Mouse (Mus musculus) embryonic facial prominence, embryonic 13.5 days (tissue): ENCODE results near the gene Lamtor1. TPM values are rescaled to one million over a fixed set of nuclear protein-coding genes. Genes with fewer than 3 reads are reported as not detected.

Experiments used
- ATAC-seq: fragments of 200-750 bp; cut with Nextera tagmentation; 2 replicates; pipeline ENCODE4 v1.8.0; 2017; ENCODE audit warnings: low read depth; ENCODE audit not compliant: insufficient number of reproducible peaks, insufficient read depth, low FRiP score, low TSS enrichment
- H3K27ac ChIP-seq: fragments of 300-500 bp; sonication (generic); 2 replicates; pipeline ENCODE4 v1.5.1; 2015; ENCODE audit warnings: moderate library complexity, mild to moderate bottlenecking, inconsistent platforms
- H3K27me3 ChIP-seq: fragments of 300-500 bp; sonication (generic); 2 replicates; pipeline ENCODE4 v1.6.1; 2015; ENCODE audit warnings: mild to moderate bottlenecking, inconsistent platforms
- H3K36me3 ChIP-seq: fragments of 300-500 bp; sonication (generic); 2 replicates; pipeline ENCODE4 v1.6.1; 2015; ENCODE audit warnings: mild to moderate bottlenecking, inconsistent platforms
- H3K4me1 ChIP-seq: fragments of 300-500 bp; sonication (generic); 2 replicates; pipeline ENCODE4 v1.6.1; 2015; ENCODE audit warnings: inconsistent platforms
- H3K4me2 ChIP-seq: fragments of 300-500 bp; sonication (generic); 2 replicates; pipeline ENCODE4 v1.6.1; 2015; ENCODE audit warnings: moderate library complexity, mild to moderate bottlenecking, inconsistent platforms
- H3K4me3 ChIP-seq: fragments of 300-500 bp; sonication (generic); 2 replicates; pipeline ENCODE4 v1.5.1; 2015; ENCODE audit warnings: mild to moderate bottlenecking, inconsistent platforms
- H3K9ac ChIP-seq: fragments of 300-500 bp; sonication (generic); 2 replicates; pipeline ENCODE4 v1.6.1; 2015; ENCODE audit warnings: mild to moderate bottlenecking, inconsistent platforms
- H3K9me3 ChIP-seq: fragments of 300-500 bp; sonication (generic); 2 replicates; pipeline ENCODE4 v1.6.1; 2016; ENCODE audit warnings: inconsistent platforms
- WGBS: fragments of 180-500 bp; shearing (Covaris S2); methylation state at CpG from one replicate; pipeline ENCODE4 v1.1.7; 2015; ENCODE audit warnings: mixed read lengths; 5-methylcytosine and 5-hydroxymethylcytosine counted together
- polyA plus RNA-seq: library from polyadenylated mRNA; unstranded; fragments of >200 nt; fragmentation: Nextera tagmentation; extraction: Ambion mirVana; gene quantifications from 2 replicates; pipeline ENCODE4 v1.2.1, GENCODE M21; 2015

The Lamtor1 gene
- polyA plus RNA-seq, 1 experiment from 2014 or later: 168 TPM

GRCm38 (mm10) chr7:101962829-101963228 lies 57.1 kb downstream of the Lamtor1 start:
- H3K27ac ChIP-seq: no peak overlapping the region
- peaks cover 5% of the 10 kb centered on the region for H3K4me1 ChIP-seq
- no peak overlapping the region for H3K4me3 ChIP-seq
- H3K9me3 ChIP-seq: no peaks in the 10 kb centered on the region
- no peak for ATAC-seq
- H3K9ac ChIP-seq: no peak overlapping the region
- no peaks in the 10 kb centered on the region for H3K36me3 ChIP-seq
- WGBS: 93% methylated on average over 2 of the region's 2 CpGs
- no peak overlapping the region for H3K4me2 ChIP-seq
- no peaks in the 10 kb centered on the region for H3K27me3 ChIP-seq

GRCm38 (mm10) chr7:101963621-101964020 lies 57.9 kb downstream of the Lamtor1 start:
- H3K9ac ChIP-seq: no peak overlapping the region
- no peak overlapping the region for H3K27ac ChIP-seq
- peaks cover 11% of the 10 kb centered on the region for H3K4me1 ChIP-seq
- H3K4me2 ChIP-seq: no peak overlapping the region
- no peaks in the 10 kb centered on the region for H3K36me3 ChIP-seq
- no peaks in the 10 kb centered on the region for H3K27me3 ChIP-seq
- no peak for ATAC-seq
- no peak overlapping the region for H3K4me3 ChIP-seq
- 97% methylated on average over 2 of the region's 2 CpGs for WGBS
- no peaks in the 10 kb centered on the region for H3K9me3 ChIP-seq

- no peak overlapping the region for H3K9ac ChIP-seq
- no peak for ATAC-seq
- H3K27ac ChIP-seq: no peak overlapping the region
- 92% methylated on average over 4 of the region's 4 CpGs for WGBS
- H3K27me3 ChIP-seq: no peaks in the 10 kb centered on the region
- H3K4me3 ChIP-seq: no peak overlapping the region
- no peak overlapping the region for H3K4me2 ChIP-seq
- no peaks in the 10 kb centered on the region for H3K9me3 ChIP-seq
- H3K36me3 ChIP-seq: no peaks in the 10 kb centered on the region
- H3K4me1 ChIP-seq: peaks cover 17% of the 10 kb centered on the region
Observed at GRCm38 (mm10) chr7:101964551-101964950, 58.8 kb downstream of the Lamtor1 start.

GRCm38 (mm10) chr7:101965606-101966005 lies 59.9 kb downstream of the Lamtor1 start:
- H3K27me3 ChIP-seq: no peaks in the 10 kb centered on the region
- H3K4me2 ChIP-seq: no peak overlapping the region
- H3K4me3 ChIP-seq: no peak overlapping the region
- no peak for ATAC-seq
- no peaks in the 10 kb centered on the region for H3K9me3 ChIP-seq
- peaks cover 17% of the 10 kb centered on the region for H3K4me1 ChIP-seq
- H3K36me3 ChIP-seq: no peaks in the 10 kb centered on the region
- H3K27ac ChIP-seq: no peak overlapping the region
- 61% methylated on average over 2 of the region's 2 CpGs for WGBS
- no peak overlapping the region for H3K9ac ChIP-seq

GRCm38 (mm10) chr7:101967256-101967655 lies 61.6 kb downstream of the Lamtor1 start:
- ATAC-seq: no peak
- no peak overlapping the region for H3K9ac ChIP-seq
- WGBS: 88% methylated on average over 1 of the region's 1 CpGs

GRCm38 (mm10) chr7:101968751-101969150 lies 63.0 kb downstream of the Lamtor1 start:
- Histone ChIP-seq H3K4me1 (peaks cover 42% of the 10 kb centered on the region), H3K27ac (peak overlapping the region; percentile 100), H3K36me3 (no peaks in the 10 kb centered on the region), H3K9me3 (no peaks in the 10 kb centered on the region), H3K4me3 (no peak overlapping the region), H3K9ac (0 out of 2 replicates have a peak overlapping the region, but pooled peaks have one; percentile 44), H3K4me2 (peak overlapping the region; percentile 76), H3K27me3 (no peaks in the 10 kb centered on the region)
- ATAC-seq: no peak
- 49% methylated on average over 2 of the region's 2 CpGs for WGBS

More at GRCm38 (mm10) chr7:101967256-101967655, 61.6 kb downstream of the Lamtor1 start:
- Histone ChIP-seq H3K4me3 (no peak overlapping the region), H3K36me3 (no peaks in the 10 kb centered on the region), H3K27me3 (no peaks in the 10 kb centered on the region), H3K27ac (no peak overlapping the region; the same call in 1 of the 2 replicates), H3K9me3 (no peaks in the 10 kb centered on the region), H3K4me2 (no peak overlapping the region), H3K4me1 (peaks cover 28% of the 10 kb centered on the region)

GRCm38 (mm10) chr7:101969694-101970428 lies 64.2 kb downstream of the Lamtor1 start:
- Histone ChIP-seq H3K36me3 (no peaks in the 10 kb centered on the region), H3K4me1 (peaks cover 54% of the 10 kb centered on the region)
- WGBS: under 1% methylated on average over 53 of the region's 53 CpGs

GRCm38 (mm10) chr7:101970429-101970775 lies 64.7 kb downstream of the Lamtor1 start:
- 0% methylated on average over 11 of the region's 17 CpGs for WGBS
- Histone ChIP-seq H3K27me3 (no peaks in the 10 kb centered on the region), H3K9ac (peak overlapping the region; percentile 94), H3K4me1 (peaks cover 59% of the 10 kb centered on the region), H3K36me3 (no peaks in the 10 kb centered on the region), H3K4me3 (peak overlapping the region; percentile 73), H3K9me3 (no peaks in the 10 kb centered on the region), H3K27ac (peak overlapping the region; percentile 100), H3K4me2 (peak overlapping the region; percentile 76)
- peak; percentile 78 for ATAC-seq

More at GRCm38 (mm10) chr7:101969694-101970428, 64.2 kb downstream of the Lamtor1 start:
- peak overlapping the region; percentile 100 for H3K27ac ChIP-seq
- peak; percentile 87 for ATAC-seq
- no peaks in the 10 kb centered on the region for H3K9me3 ChIP-seq
- peak overlapping the region; percentile 73 for H3K4me3 ChIP-seq
- H3K4me2 ChIP-seq: peak overlapping the region; percentile 76
- no peaks in the 10 kb centered on the region for H3K27me3 ChIP-seq
- H3K9ac ChIP-seq: peak overlapping the region; percentile 94

GRCm38 (mm10) chr7:101970821-101971461 lies 65.2 kb downstream of the Lamtor1 start:
- no peaks in the 10 kb centered on the region for H3K27me3 ChIP-seq
- WGBS: 2% methylated on average over 19 of the region's 19 CpGs

GRCm38 (mm10) chr7:101971721-101972120 lies 66.0 kb downstream of the Lamtor1 start:
- Histone ChIP-seq H3K36me3 (peaks cover 6% of the 10 kb centered on the region), H3K27ac (peak overlapping the region; percentile 100), H3K4me1 (peaks cover 59% of the 10 kb centered on the region), H3K4me3 (peak overlapping the region; percentile 73), H3K9ac (peak overlapping the region; percentile 94), H3K27me3 (no peaks in the 10 kb centered on the region), H3K9me3 (no peaks in the 10 kb centered on the region), H3K4me2 (peak overlapping the region; percentile 76)
- 29% methylated on average over 2 of the region's 2 CpGs for WGBS
- no peak for ATAC-seq

More at GRCm38 (mm10) chr7:101970821-101971461, 65.2 kb downstream of the Lamtor1 start:
- H3K27ac ChIP-seq: peak overlapping the region; percentile 100
- H3K36me3 ChIP-seq: peaks cover under 1% of the 10 kb centered on the region; the same call in 1 of the 2 replicates
- H3K4me2 ChIP-seq: peak overlapping the region; percentile 76
- peak overlapping the region; percentile 73 for H3K4me3 ChIP-seq
- H3K9me3 ChIP-seq: no peaks in the 10 kb centered on the region
- peaks cover 59% of the 10 kb centered on the region for H3K4me1 ChIP-seq
- peak; percentile 57 for ATAC-seq
- peak overlapping the region; percentile 94 for H3K9ac ChIP-seq

- H3K4me2 ChIP-seq: peak overlapping the region; percentile 76
- no peaks in the 10 kb centered on the region for H3K9me3 ChIP-seq
- peak overlapping the region; percentile 14; the same call in 1 of the 2 replicates for H3K4me3 ChIP-seq
- no peak overlapping the region for H3K9ac ChIP-seq
- no peaks in the 10 kb centered on the region for H3K27me3 ChIP-seq
- WGBS: 22% methylated on average over 3 of the region's 3 CpGs
- H3K36me3 ChIP-seq: peaks cover 16% of the 10 kb centered on the region
- H3K27ac ChIP-seq: peak overlapping the region; percentile 100
- peaks cover 47% of the 10 kb centered on the region for H3K4me1 ChIP-seq
- no peak for ATAC-seq
Observed at GRCm38 (mm10) chr7:101973730-101974129, 68.0 kb downstream of the Lamtor1 start.
